Mouse (Mus musculus) CH12.LX (cell line): ENCODE measurements around the gene Cdkn1b. TPM values are rescaled to one million over a fixed set of nuclear protein-coding genes. Genes with fewer than 3 reads are reported as not detected.

ENCODE experiments used
- DNase-seq: peaks from one replicate; pipeline ENCODE4 v3.0.0-alpha.2; 2013; ENCODE audit errors: extremely low read depth
- H3K27ac ChIP-seq: 2 replicates; pipeline ENCODE4 v1.5.1; 2012; ENCODE audit warnings: low read depth, mild to moderate bottlenecking, control low read depth, moderate library complexity; ENCODE audit not compliant: insufficient read depth
- H3K27me3 ChIP-seq: replicated peaks from 2 replicates; pipeline ENCODE3; 2012; ENCODE audit warnings: inconsistent platforms
- H3K36me3 ChIP-seq, 2 experiments: replicated peaks in 1 of 2; 2 replicates each; pipeline versions ENCODE3 to v1.6.1; 2012; ENCODE audit warnings: inconsistent platforms in 1 of 2, low read length in 1 of 2, mild to moderate bottlenecking in 1 of 2, mixed read lengths in 1 of 2, moderate library complexity in 1 of 2; ENCODE audit not compliant: control insufficient read depth in 1 of 2, insufficient read depth in 1 of 2
- H3K4me1 ChIP-seq, 2 experiments: 2 replicates each; pipeline ENCODE4 v1.6.1; 2012; ENCODE audit warnings: inconsistent platforms in 1 of 2, moderate library complexity in 1 of 2; ENCODE audit not compliant: insufficient read depth in 2 of 2, control insufficient read depth in 1 of 2
- H3K4me2 ChIP-seq: 2 replicates; pipeline ENCODE4 v1.6.1; 2012; ENCODE audit warnings: low read depth, mild to moderate bottlenecking, control low read depth; ENCODE audit not compliant: poor library complexity, insufficient read depth, severe bottlenecking
- H3K4me3 ChIP-seq, 3 experiments: fragments of 150-350 bp in 1 of 3; sonication (generic) in 1 of 3; replicated peaks in 1 of 3; 2 replicates each; pipeline versions ENCODE3 to v1.5.1; 2011 to 2012; ENCODE audit warnings: low read depth in 2 of 3, low read length in 2 of 3, mild to moderate bottlenecking in 2 of 3, moderate library complexity in 2 of 3, control low read depth in 1 of 3, improper control_type of control experiment in 1 of 3, inconsistent platforms in 1 of 3, mixed read lengths in 1 of 3; ENCODE audit not compliant: poor library complexity in 1 of 3
- H3K79me2 ChIP-seq: replicated peaks from 2 replicates; pipeline ENCODE4 v1.6.1; 2012; ENCODE audit warnings: mild to moderate bottlenecking, moderate library complexity; ENCODE audit not compliant: control insufficient read depth, poor library complexity, insufficient read depth, severe bottlenecking; ENCODE audit errors: extremely low read depth
- H3K9ac ChIP-seq: 2 replicates; pipeline ENCODE4 v1.6.1; 2012; ENCODE audit warnings: low read depth, mild to moderate bottlenecking, control low read depth, moderate library complexity; ENCODE audit not compliant: insufficient read depth
- H3K9me3 ChIP-seq: replicated peaks from 2 replicates; pipeline ENCODE3; 2012; ENCODE audit warnings: low read length, inconsistent platforms, mixed read lengths
- BHLHE40 ChIP-seq: IDR thresholded peaks from 2 replicates; pipeline ENCODE4 v1.6.1; 2011; ENCODE audit warnings: mild to moderate bottlenecking, low read depth, low read length, improper control_type of control experiment
- CHD2 ChIP-seq: IDR thresholded peaks from 2 replicates; pipeline ENCODE4 v1.6.1; 2011; ENCODE audit warnings: low read length, improper control_type of control experiment
- ELF1 ChIP-seq: IDR thresholded peaks from 2 replicates; pipeline ENCODE4 v1.6.1; 2014; ENCODE audit warnings: low read depth, mild to moderate bottlenecking, inconsistent platforms, low read length, improper control_type of control experiment
- ETS1 ChIP-seq: conservative IDR thresholded peaks from 2 replicates; pipeline ENCODE4 v1.6.1; 2012; ENCODE audit warnings: low read depth, mild to moderate bottlenecking, inconsistent platforms, low read length, improper control_type of control experiment, moderate library complexity
- GABPA ChIP-seq: IDR thresholded peaks from 2 replicates; pipeline ENCODE4 v1.6.1; 2012; ENCODE audit warnings: low read depth, low read length, improper control_type of control experiment, inconsistent platforms; ENCODE audit not compliant: insufficient replicate concordance
- IRF4 ChIP-seq: IDR thresholded peaks from 2 replicates; pipeline ENCODE4 v1.6.1; 2014; ENCODE audit warnings: low read depth, mild to moderate bottlenecking, inconsistent platforms, low read length, improper control_type of control experiment
- JUN ChIP-seq: IDR thresholded peaks from 2 replicates; pipeline ENCODE4 v1.6.1; 2011; ENCODE audit warnings: low read depth, mild to moderate bottlenecking, low read length, improper control_type of control experiment, moderate library complexity; ENCODE audit not compliant: insufficient read depth
- JUND ChIP-seq: conservative IDR thresholded peaks from 2 replicates; pipeline ENCODE4 v1.6.1; 2011; ENCODE audit warnings: low read depth, low read length, improper control_type of control experiment
- KAT2A ChIP-seq: IDR thresholded peaks from 2 replicates; pipeline ENCODE4 v1.6.1; 2012; ENCODE audit warnings: low read length, improper control_type of control experiment, inconsistent platforms; ENCODE audit not compliant: insufficient replicate concordance
- MAFK ChIP-seq: IDR thresholded peaks from 2 replicates; pipeline ENCODE4 v1.6.1; 2011; ENCODE audit warnings: low read length, improper control_type of control experiment; ENCODE audit not compliant: insufficient replicate concordance
- MAX ChIP-seq: IDR thresholded peaks from 2 replicates; pipeline ENCODE4 v1.6.1; 2011; ENCODE audit warnings: low read length, improper control_type of control experiment
- MEF2A ChIP-seq: IDR thresholded peaks from 2 replicates; pipeline ENCODE4 v1.6.1; 2014; ENCODE audit warnings: low read depth, mild to moderate bottlenecking, inconsistent platforms, low read length, improper control_type of control experiment, borderline replicate concordance
- MXI1 ChIP-seq: IDR thresholded peaks from 2 replicates; pipeline ENCODE4 v1.6.1; 2011; ENCODE audit warnings: mild to moderate bottlenecking, low read depth, low read length, improper control_type of control experiment
- MYC ChIP-seq: IDR thresholded peaks from 2 replicates; pipeline ENCODE4 v1.6.1; 2011; ENCODE audit warnings: low read depth, mild to moderate bottlenecking, improper control_type of control experiment, low read length
- POLR2AphosphoS2 ChIP-seq: IDR thresholded peaks from 2 replicates; pipeline ENCODE4 v1.6.1; 2011; ENCODE audit warnings: low read depth, low read length, improper control_type of control experiment
- SIN3A ChIP-seq: IDR thresholded peaks from 2 replicates; pipeline ENCODE4 v1.6.1; 2012; ENCODE audit warnings: low read length, improper control_type of control experiment, inconsistent platforms
- SMC3 ChIP-seq: IDR thresholded peaks from 2 replicates; pipeline ENCODE4 v1.6.1; 2011; ENCODE audit warnings: low read depth, low read length, improper control_type of control experiment
- TBP ChIP-seq: conservative IDR thresholded peaks from 2 replicates; pipeline ENCODE4 v1.6.1; 2011; ENCODE audit warnings: low read depth, low read length, improper control_type of control experiment
- TCF12 ChIP-seq: IDR thresholded peaks from 2 replicates; pipeline ENCODE4 v1.6.1; 2014; ENCODE audit warnings: low read depth, mild to moderate bottlenecking, inconsistent platforms, low read length, improper control_type of control experiment
- ZKSCAN1 ChIP-seq: IDR thresholded peaks from 2 replicates; pipeline ENCODE4 v1.6.1; 2012; ENCODE audit warnings: low read depth, inconsistent platforms, low read length, improper control_type of control experiment, borderline replicate concordance
- dilution Hi-C: fragments of 300-500 bp; cut with MboI; formaldehyde crosslinking; loops from 2 replicates; pipeline ENCODE4 v1.14.3; 2020; ENCODE audit warnings: low sequenced_read_pairs; ENCODE audit not compliant: extremely low pct_unique_long_range_greater_than_20kb, extremely low pct_ligation_motif_present
- in situ Hi-C: fragments of 300-500 bp; cut with MboI; formaldehyde crosslinking; loops from 3 replicates; pipeline ENCODE4 v1.14.3; 2019; ENCODE audit warnings: low sequenced_read_pairs, low pct_ligation_motif_present, low pct_unique_long_range_greater_than_20kb, mixed read lengths
- polyA plus RNA-seq: library from polyadenylated mRNA; unstranded; fragments of >175 nt; gene quantifications from 2 replicates; pipeline ENCODE4 v1.2.1, GENCODE M21; 2012; ENCODE audit warnings: low read depth; ENCODE audit not compliant: insufficient read length
- total RNA-seq, 2 experiments: library from RNA; depleted of rRNA; stranded (reverse); fragments of 300-350 nt in 1 of 2; fragments of >200 nt in 1 of 2; gene quantifications; 2 replicates each; pipeline ENCODE4 v1.2.3; 2012 to 2014

Cdkn1b gene
- total and polyA plus RNA-seq, 3 experiments: 19.2 to 23.5 (median 20.9) TPM

- Histone ChIP-seq H3K9ac (peak overlapping the region; percentile 98), H3K4me1 (peaks cover 0 to 16% of the 10 kb centered on the region in 2 experiments; a peak in 3 of 4 replicates), H3K4me2 (peak overlapping the region; percentile 11), H3K27me3 (no peaks in the 10 kb centered on the region), H3K4me3 (peak overlapping the region; percentile 68 to 81 (median 74)), H3K79me2 (peaks cover 56% of the 10 kb centered on the region), H3K27ac (peak overlapping the region; percentile 79), H3K9me3 (no peaks in the 10 kb centered on the region), H3K36me3 (peaks cover 0 to 7% of the 10 kb centered on the region in 2 experiments)
- dilution Hi-C loops (no loop called here), in situ Hi-C loops (no loop called here)
- no peak for TF ChIP-seq ELF1
- no peak for TF ChIP-seq MAFK
- peak; percentile 6; the same call in 1 of the 2 replicates for TF ChIP-seq POLR2AphosphoS2
- no peak for TF ChIP-seq MEF2A
- 0 out of 2 replicates have a peak, but pooled peaks have one; percentile 5 for TF ChIP-seq CHD2
- no peak for TF ChIP-seq JUN
- no peak for TF ChIP-seq ZKSCAN1
- TF ChIP-seq IRF4: no peak
- peak; percentile 61; the same call in 1 of the 2 replicates for TF ChIP-seq MXI1
- TF ChIP-seq TCF12: no peak
- 0 out of 2 replicates have a peak, but pooled peaks have one; percentile 47 for TF ChIP-seq SIN3A
- TF ChIP-seq MAX: 0 out of 2 replicates have a peak, but pooled peaks have one; percentile 1
- no peak for DNase-seq
Observed at GRCm38 (mm10) chr6:134929926-134930325, 9.7 kb downstream of the Cdkn1b start.

- Histone ChIP-seq H3K4me3 (peak overlapping the region; percentile 68 to 81 (median 74)), H3K27ac (peak overlapping the region; percentile 79)
- in situ Hi-C loops: no loop called here
Observed at GRCm38 (mm10) chr6:134930383-134930782, 10.2 kb downstream of the Cdkn1b start.

More at GRCm38 (mm10) chr6:134930383-134930782, 10.2 kb downstream of the Cdkn1b start:
- peak overlapping the region; percentile 91 for H3K4me2 ChIP-seq
- H3K9me3 ChIP-seq: no peaks in the 10 kb centered on the region
- DNase-seq: no peak
- dilution Hi-C loops: no loop called here
- peak overlapping the region; percentile 98 for H3K9ac ChIP-seq
- peaks cover 0 to 16% of the 10 kb centered on the region in 2 experiments; a peak in 3 of 4 replicates for H3K4me1 ChIP-seq
- TF ChIP-seq MAX: peak; percentile 46
- TF ChIP-seq CHD2: 0 out of 2 replicates have a peak, but pooled peaks have one; percentile 8
- no peak for TF ChIP-seq KAT2A
- peak; percentile 14; the same call in 1 of the 2 replicates for TF ChIP-seq JUND
- no peak for TF ChIP-seq TBP
- TF ChIP-seq MYC: peak; percentile 92
- TF ChIP-seq ETS1: peak; percentile 44; the same call in 1 of the 2 replicates
- TF ChIP-seq GABPA: no peak
- TF ChIP-seq SMC3: no peak
- TF ChIP-seq SIN3A: peak; percentile 45; the same call in 1 of the 2 replicates
- peak; percentile 96 for TF ChIP-seq BHLHE40
- TF ChIP-seq MXI1: peak; percentile 46; the same call in 1 of the 2 replicates
- peaks cover 0 to 10% of the 10 kb centered on the region in 2 experiments for H3K36me3 ChIP-seq
- peaks cover 59% of the 10 kb centered on the region for H3K79me2 ChIP-seq
- no peaks in the 10 kb centered on the region for H3K27me3 ChIP-seq
